In the genomic region with DNA sequence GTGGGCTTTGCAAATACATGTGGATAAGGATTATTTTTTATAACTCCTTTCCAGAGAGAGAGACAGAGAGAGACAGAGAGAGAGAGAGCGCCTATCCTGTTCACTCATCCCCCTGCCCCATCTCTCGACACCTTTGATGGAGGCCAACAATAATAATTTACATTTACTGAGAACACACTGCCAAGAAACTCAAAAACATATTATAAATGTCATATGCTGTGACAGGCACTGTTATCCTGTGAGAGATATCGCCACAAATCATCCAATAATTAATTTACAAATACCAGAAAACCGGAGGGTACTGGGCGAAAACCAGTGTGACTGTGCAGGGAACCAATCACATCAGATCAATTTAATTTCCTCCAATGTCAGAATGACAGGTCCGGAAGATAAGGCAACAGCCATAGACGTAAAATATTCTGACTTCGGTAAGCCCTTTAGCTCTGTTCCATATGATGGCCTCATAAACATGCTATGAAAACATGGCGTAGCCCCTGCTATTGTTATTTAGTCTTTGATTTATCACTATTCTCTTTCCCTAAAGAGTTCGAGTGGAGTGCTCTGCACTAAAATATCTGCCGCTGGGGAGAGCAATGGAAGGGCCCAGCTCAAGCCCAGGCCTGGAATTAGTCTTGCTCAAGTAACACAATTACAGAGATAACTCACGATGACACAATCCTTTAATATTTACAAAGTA, we compare ENCODE assay signal across 23 mouse cellular contexts.
DNase-seq lines count a peak whose midpoint lies in the region; ATAC-seq lines count a peak whose summit lies in the region.
"Had no signal": no experiment of that assay in that cellular context is flagged by ENCODE, and none has a peak within 500 bp of the region (broad histone marks: within the 10 kb centered on the region; RNA-seq: fewer than 3 reads in every experiment).

No protein-coding gene starts in this region.

- no peak overlapping the region for H3K9ac ChIP-seq in hindbrain, embryonic 13.5 days
- no peak overlapping the region for H3K9ac ChIP-seq in hindbrain, embryonic 14.5 days
- no peak overlapping the region for H3K9ac ChIP-seq in lung, embryonic 15.5 days
- no peak overlapping the region for H3K9ac ChIP-seq in neural tube, embryonic 12.5 days
- no peak overlapping the region for H3K9ac ChIP-seq in neural tube, embryonic 15.5 days (replicated peaks)
- no peak overlapping the region for H3K9ac ChIP-seq in neural tube, embryonic 13.5 days
- H3K9ac ChIP-seq: embryonic facial prominence, embryonic 15.5 days; forebrain, embryonic 15.5 days; limb, embryonic 15.5 days; liver, embryonic 14.5 days had no signal

- no peaks in the 10 kb centered on the region for H3K9me3 ChIP-seq in hindbrain, embryonic 13.5 days
- H3K9me3 ChIP-seq in hindbrain, embryonic 14.5 days (ENCODE audit: control insufficient read depth, low read length) = no peaks in the 10 kb centered on the region
- H3K9me3 ChIP-seq in lung, embryonic 15.5 days = no peaks in the 10 kb centered on the region
- H3K9me3 ChIP-seq in neural tube, embryonic 12.5 days = no peaks in the 10 kb centered on the region
- H3K9me3 ChIP-seq in neural tube, embryonic 15.5 days (replicated peaks) = no peaks in the 10 kb centered on the region
- no peaks in the 10 kb centered on the region for H3K9me3 ChIP-seq in neural tube, embryonic 13.5 days
- H3K9me3 ChIP-seq: embryonic facial prominence, embryonic 15.5 days; forebrain, embryonic 15.5 days; limb, embryonic 15.5 days had no signal

- no peak for ATAC-seq in hindbrain, embryonic 13.5 days (ENCODE audit: low FRiP score)
- no peak for ATAC-seq in hindbrain, embryonic 14.5 days (ENCODE audit: low FRiP score)
- ATAC-seq in lung, embryonic 15.5 days (ENCODE audit: borderline replicate concordance, extremely low read depth, low FRiP score, low TSS enrichment) = peak; percentile 31; the same call in 1 of the 2 replicates
- peak; percentile 68; the same call in 1 of the 2 replicates for ATAC-seq in neural tube, embryonic 12.5 days (ENCODE audit: low FRiP score, low read depth)
- ATAC-seq in neural tube, embryonic 15.5 days (ENCODE audit: low FRiP score) = no peak; the same call in 1 of the 2 replicates
- ATAC-seq in neural tube, embryonic 13.5 days (ENCODE audit: low read depth) = 0 out of 2 replicates have a peak, but pooled peaks have one; percentile 27
- no peak for ATAC-seq in inflammation-experienced regulatory T-cells, adult 6 months
- ATAC-seq: CD4-positive, CD25-positive, alpha-beta regulatory T cell, adult 4 months; forebrain, embryonic 15.5 days had no signal

- WGBS in hindbrain, embryonic 13.5 days = 60% methylated on average over 12 of the region's 12 CpGs
- WGBS in hindbrain, embryonic 14.5 days = 53% methylated on average over 12 of the region's 12 CpGs
- 43% methylated on average over 12 of the region's 12 CpGs for WGBS in lung, embryonic 15.5 days
- 43% methylated on average over 12 of the region's 12 CpGs for WGBS in neural tube, embryonic 12.5 days
- 34% methylated on average over 12 of the region's 12 CpGs for WGBS in neural tube, embryonic 15.5 days
- 41% methylated on average over 12 of the region's 12 CpGs for WGBS in neural tube, embryonic 13.5 days

- peaks cover 11% of the 10 kb centered on the region for H3K4me1 ChIP-seq in hindbrain, embryonic 13.5 days (replicated peaks)
- peaks cover 7% of the 10 kb centered on the region; the same call in 1 of the 2 replicates for H3K4me1 ChIP-seq in hindbrain, embryonic 14.5 days (replicated peaks; ENCODE audit: control insufficient read depth, insufficient read depth, low read length)
- H3K4me1 ChIP-seq in lung, embryonic 15.5 days = 0 out of 2 replicates have a peak, but pooled peaks cover 5% of the 10 kb centered on the region
- peaks cover 12% of the 10 kb centered on the region for H3K4me1 ChIP-seq in neural tube, embryonic 12.5 days
- H3K4me1 ChIP-seq in neural tube, embryonic 15.5 days = peaks cover 20% of the 10 kb centered on the region
- H3K4me1 ChIP-seq in neural tube, embryonic 13.5 days (replicated peaks) = peaks cover 31% of the 10 kb centered on the region
- H3K4me1 ChIP-seq: embryonic facial prominence, embryonic 15.5 days; forebrain, embryonic 15.5 days had no signal

- 0 out of 2 replicates have a peak overlapping the region, but pooled peaks have one; percentile 48 for H3K27ac ChIP-seq in hindbrain, embryonic 13.5 days
- H3K27ac ChIP-seq in hindbrain, embryonic 14.5 days = no peak overlapping the region
- no peak overlapping the region for H3K27ac ChIP-seq in lung, embryonic 15.5 days
- no peak overlapping the region for H3K27ac ChIP-seq in neural tube, embryonic 12.5 days
- no peak overlapping the region for H3K27ac ChIP-seq in neural tube, embryonic 15.5 days (replicated peaks)
- peak overlapping the region; percentile 59; the same call in 1 of the 2 replicates for H3K27ac ChIP-seq in neural tube, embryonic 13.5 days (replicated peaks)
- H3K27ac ChIP-seq: embryonic facial prominence, embryonic 15.5 days; forebrain, embryonic 15.5 days; limb, embryonic 15.5 days; liver, embryonic 14.5 days had no signal

- DNase-seq in hindbrain, embryonic 14.5 days (ENCODE audit: low spot score) = no peak
- DNase-seq in lung, postnatal 36 days = no peak
- DNase-seq: adrenal gland, postnatal 36 days; cerebellum, adult 9-10 months; gastrocnemius, postnatal 10 days; heart, adult 11 months; kidney, adult 18-20 months; left cerebral cortex, postnatal 4 days; lung, postnatal 4 days; right cerebral cortex, postnatal 25 days; spleen, adult 18-20 months had no signal

- H3K4me2 ChIP-seq in hindbrain, embryonic 13.5 days = no peak overlapping the region
- H3K4me2 ChIP-seq in hindbrain, embryonic 14.5 days (replicated peaks) = no peak overlapping the region
- H3K4me2 ChIP-seq in lung, embryonic 15.5 days = no peak overlapping the region
- H3K4me2 ChIP-seq in neural tube, embryonic 12.5 days (replicated peaks) = no peak overlapping the region
- no peak overlapping the region for H3K4me2 ChIP-seq in neural tube, embryonic 15.5 days
- no peak overlapping the region for H3K4me2 ChIP-seq in neural tube, embryonic 13.5 days
- H3K4me2 ChIP-seq: embryonic facial prominence, embryonic 15.5 days; forebrain, embryonic 15.5 days; heart, embryonic 11.5 days; limb, embryonic 15.5 days had no signal

- no peaks in the 10 kb centered on the region for H3K27me3 ChIP-seq in hindbrain, embryonic 13.5 days
- no peaks in the 10 kb centered on the region for H3K27me3 ChIP-seq in hindbrain, embryonic 14.5 days (ENCODE audit: control insufficient read depth, insufficient read depth, low read length)
- H3K27me3 ChIP-seq in lung, embryonic 15.5 days = no peaks in the 10 kb centered on the region
- no peaks in the 10 kb centered on the region for H3K27me3 ChIP-seq in neural tube, embryonic 12.5 days (replicated peaks)
- H3K27me3 ChIP-seq in neural tube, embryonic 15.5 days (replicated peaks) = no peaks in the 10 kb centered on the region
- H3K27me3 ChIP-seq in neural tube, embryonic 13.5 days = no peaks in the 10 kb centered on the region
- H3K27me3 ChIP-seq: embryonic facial prominence, embryonic 15.5 days; forebrain, embryonic 15.5 days; limb, embryonic 15.5 days had no signal

- no peaks in the 10 kb centered on the region for H3K36me3 ChIP-seq in hindbrain, embryonic 13.5 days
- H3K36me3 ChIP-seq in hindbrain, embryonic 14.5 days (replicated peaks; ENCODE audit: control insufficient read depth, insufficient read depth) = no peaks in the 10 kb centered on the region
- H3K36me3 ChIP-seq in lung, embryonic 15.5 days = no peaks in the 10 kb centered on the region
- no peaks in the 10 kb centered on the region for H3K36me3 ChIP-seq in neural tube, embryonic 12.5 days
- H3K36me3 ChIP-seq in neural tube, embryonic 15.5 days = no peaks in the 10 kb centered on the region
- no peaks in the 10 kb centered on the region for H3K36me3 ChIP-seq in neural tube, embryonic 13.5 days
- H3K36me3 ChIP-seq: embryonic facial prominence, embryonic 15.5 days; forebrain, embryonic 15.5 days; limb, embryonic 15.5 days had no signal

- H3K4me3 ChIP-seq in hindbrain, embryonic 13.5 days = no peak overlapping the region
- no peak overlapping the region for H3K4me3 ChIP-seq in hindbrain, embryonic 14.5 days (replicated peaks; ENCODE audit: low read length)
- H3K4me3 ChIP-seq in lung, embryonic 15.5 days = no peak overlapping the region
- no peak overlapping the region for H3K4me3 ChIP-seq in neural tube, embryonic 12.5 days
- no peak overlapping the region for H3K4me3 ChIP-seq in neural tube, embryonic 15.5 days (replicated peaks)
- H3K4me3 ChIP-seq in neural tube, embryonic 13.5 days = no peak overlapping the region
- H3K4me3 ChIP-seq: embryonic facial prominence, embryonic 15.5 days; forebrain, embryonic 15.5 days; limb, embryonic 15.5 days had no signal

Comparison
In these comparisons a context has a peak if more than half of its experiments do, and no peak if none do; other contexts are left out.
1. ATAC-seq: peak in lung, embryonic 15.5 days (single experiment), neural tube, embryonic 12.5 days (single experiment) and neural tube, embryonic 13.5 days (single experiment); none in hindbrain, embryonic 13.5 days (single experiment), hindbrain, embryonic 14.5 days (single experiment), neural tube, embryonic 15.5 days (single experiment) and inflammation-experienced regulatory T-cells, adult 6 months (single experiment).
2. H3K27ac ChIP-seq: peak in hindbrain, embryonic 13.5 days (single experiment) and neural tube, embryonic 13.5 days (single experiment); none in hindbrain, embryonic 14.5 days (single experiment), lung, embryonic 15.5 days (single experiment), neural tube, embryonic 12.5 days (single experiment) and neural tube, embryonic 15.5 days (single experiment).